Mouse (Mus musculus): ENCODE measurements around the gene Plcxd3.

GRCm38 (mm10) chr15:4605630-4606029 is 230.3 kb downstream of the Plcxd3 start:
- TF ChIP-seq POLR2A (IDR thresholded peaks at IDR 0.05; ENCODE audit: low read depth, low read length) (no peak), CTCF (IDR thresholded peaks at IDR 0.05; ENCODE audit: extremely low read depth, insufficient read depth, insufficient read length, insufficient replicate concordance) (no peak)

Data from spleen, adult 2 months (tissue).